Mouse (Mus musculus): ENCODE data around the gene Ppip5k2. TPM values are rescaled to one million over a fixed set of nuclear protein-coding genes. Genes with fewer than 3 reads are reported as not detected.
A peak's percentile ranks its signal among the peaks of the same experiment; 100 is the strongest.
"Not testable (repeated sequence)": the region's sequence is repeated elsewhere in the genome, so short reads cannot be mapped to it uniquely, and the experiment has no call there.

Gene Ppip5k2
- polyA plus RNA-seq, 1 experiment from 2014 or later: 57.4 TPM

- H3K27me3 ChIP-seq (replicated peaks; ENCODE audit: control insufficient read depth, insufficient read depth, low read length): no peaks in the 10 kb centered on the region
Measured at GRCm38 (mm10) chr1:97768089-97768488, 2.1 kb downstream of the Ppip5k2 start.

GRCm38 (mm10) chr1:97765712-97766111, 4.5 kb downstream of the Ppip5k2 start:
- H3K36me3 ChIP-seq (ENCODE audit: control insufficient read depth, insufficient read depth); H3K27ac ChIP-seq (ENCODE audit: low read length); H3K9ac ChIP-seq (replicated peaks; ENCODE audit: low read depth, low read length); H3K4me3 ChIP-seq (replicated peaks; ENCODE audit: low read length); ATAC-seq; H3K4me2 ChIP-seq (ENCODE audit: low read length); H3K27me3 ChIP-seq (replicated peaks; ENCODE audit: control insufficient read depth, insufficient read depth, low read length); H3K9me3 ChIP-seq (ENCODE audit: control insufficient read depth, low read length): not testable (repeated sequence)
- H3K4me1 ChIP-seq (replicated peaks; ENCODE audit: control insufficient read depth, insufficient read depth, low read length): peaks cover 17% of the 10 kb centered on the region
- 85% methylated on average over 4 of the region's 4 CpGs for WGBS

More at GRCm38 (mm10) chr1:97768089-97768488, 2.1 kb downstream of the Ppip5k2 start:
- Histone ChIP-seq H3K9me3 (ENCODE audit: control insufficient read depth, low read length) (no peaks in the 10 kb centered on the region), H3K4me3 (replicated peaks; ENCODE audit: low read length) (peak overlapping the region; percentile 97), H3K4me2 (ENCODE audit: low read length) (peak overlapping the region; percentile 82), H3K27ac (ENCODE audit: low read length) (no peak overlapping the region), H3K36me3 (ENCODE audit: control insufficient read depth, insufficient read depth) (no peaks in the 10 kb centered on the region), H3K9ac (replicated peaks; ENCODE audit: low read depth, low read length) (0 out of 2 replicates have a peak overlapping the region, but pooled peaks have one; percentile 9), H3K4me1 (replicated peaks; ENCODE audit: control insufficient read depth, insufficient read depth, low read length) (peaks cover 20% of the 10 kb centered on the region)
- ATAC-seq: no peak
- WGBS: 88% methylated on average over 2 of the region's 2 CpGs

- H3K36me3 ChIP-seq (ENCODE audit: control insufficient read depth, insufficient read depth): no peaks in the 10 kb centered on the region
- ATAC-seq: no peak
- H3K9me3 ChIP-seq (ENCODE audit: control insufficient read depth, low read length): no peaks in the 10 kb centered on the region
- H3K4me2 ChIP-seq (ENCODE audit: low read length): no peak overlapping the region
- no peak overlapping the region for H3K4me3 ChIP-seq (replicated peaks; ENCODE audit: low read length)
- WGBS: 68% methylated on average over 6 of the region's 6 CpGs
- H3K27ac ChIP-seq (ENCODE audit: low read length): no peak overlapping the region
- H3K27me3 ChIP-seq (replicated peaks; ENCODE audit: control insufficient read depth, insufficient read depth, low read length): no peaks in the 10 kb centered on the region
- no peaks in the 10 kb centered on the region for H3K4me1 ChIP-seq (replicated peaks; ENCODE audit: control insufficient read depth, insufficient read depth, low read length)
- no peak overlapping the region for H3K9ac ChIP-seq (replicated peaks; ENCODE audit: low read depth, low read length)
Measured at GRCm38 (mm10) chr1:97761477-97761876, 8.7 kb downstream of the Ppip5k2 start.

GRCm38 (mm10) chr1:97760598-97760997, 9.6 kb downstream of the Ppip5k2 start:
- Histone ChIP-seq H3K36me3 (ENCODE audit: control insufficient read depth, insufficient read depth) (peaks cover 2% of the 10 kb centered on the region; the same call in 1 of the 2 replicates), H3K9ac (replicated peaks; ENCODE audit: low read depth, low read length) (no peak overlapping the region), H3K27me3 (replicated peaks; ENCODE audit: control insufficient read depth, insufficient read depth, low read length) (no peaks in the 10 kb centered on the region), H3K4me1 (replicated peaks; ENCODE audit: control insufficient read depth, insufficient read depth, low read length) (no peaks in the 10 kb centered on the region), H3K4me2 (ENCODE audit: low read length) (no peak overlapping the region), H3K27ac (ENCODE audit: low read length) (no peak overlapping the region), H3K9me3 (ENCODE audit: control insufficient read depth, low read length) (no peaks in the 10 kb centered on the region), H3K4me3 (replicated peaks; ENCODE audit: low read length) (no peak overlapping the region)
- no peak for ATAC-seq
- WGBS: 89% methylated on average over 7 of the region's 7 CpGs

- ATAC-seq: no peak
- Histone ChIP-seq H3K27ac (ENCODE audit: low read length) (no peak overlapping the region), H3K4me2 (ENCODE audit: low read length) (no peak overlapping the region), H3K36me3 (ENCODE audit: control insufficient read depth, insufficient read depth) (peaks cover 3% of the 10 kb centered on the region; the same call in 1 of the 2 replicates), H3K27me3 (replicated peaks; ENCODE audit: control insufficient read depth, insufficient read depth, low read length) (no peaks in the 10 kb centered on the region), H3K4me3 (replicated peaks; ENCODE audit: low read length) (no peak overlapping the region), H3K4me1 (replicated peaks; ENCODE audit: control insufficient read depth, insufficient read depth, low read length) (no peaks in the 10 kb centered on the region), H3K9me3 (ENCODE audit: control insufficient read depth, low read length) (no peaks in the 10 kb centered on the region), H3K9ac (replicated peaks; ENCODE audit: low read depth, low read length) (no peak overlapping the region)
Measured at GRCm38 (mm10) chr1:97759841-97760240, 10.4 kb downstream of the Ppip5k2 start.

GRCm38 (mm10) chr1:97754392-97754791, 15.8 kb downstream of the Ppip5k2 start:
- Histone ChIP-seq H3K36me3 (ENCODE audit: control insufficient read depth, insufficient read depth) (peaks cover 15% of the 10 kb centered on the region), H3K9me3 (ENCODE audit: control insufficient read depth, low read length) (no peaks in the 10 kb centered on the region), H3K27ac (ENCODE audit: low read length) (no peak overlapping the region), H3K27me3 (replicated peaks; ENCODE audit: control insufficient read depth, insufficient read depth, low read length) (no peaks in the 10 kb centered on the region), H3K9ac (replicated peaks; ENCODE audit: low read depth, low read length) (no peak overlapping the region), H3K4me2 (ENCODE audit: low read length) (no peak overlapping the region), H3K4me1 (replicated peaks; ENCODE audit: control insufficient read depth, insufficient read depth, low read length) (no peaks in the 10 kb centered on the region), H3K4me3 (replicated peaks; ENCODE audit: low read length) (no peak overlapping the region)
- no peak for ATAC-seq
- WGBS: 80% methylated on average over 4 of the region's 4 CpGs

- Histone ChIP-seq H3K9ac (replicated peaks; ENCODE audit: low read depth, low read length) (no peak overlapping the region), H3K4me1 (replicated peaks; ENCODE audit: control insufficient read depth, insufficient read depth, low read length) (no peaks in the 10 kb centered on the region), H3K4me2 (ENCODE audit: low read length) (no peak overlapping the region), H3K36me3 (ENCODE audit: control insufficient read depth, insufficient read depth) (peaks cover 17% of the 10 kb centered on the region), H3K9me3 (ENCODE audit: control insufficient read depth, low read length) (no peaks in the 10 kb centered on the region), H3K27ac (ENCODE audit: low read length) (no peak overlapping the region), H3K27me3 (replicated peaks; ENCODE audit: control insufficient read depth, insufficient read depth, low read length) (no peaks in the 10 kb centered on the region), H3K4me3 (replicated peaks; ENCODE audit: low read length) (no peak overlapping the region)
- no peak for ATAC-seq
Measured at GRCm38 (mm10) chr1:97753216-97753615, 17.0 kb downstream of the Ppip5k2 start.

- Histone ChIP-seq H3K27me3 (replicated peaks; ENCODE audit: control insufficient read depth, insufficient read depth, low read length) (no peaks in the 10 kb centered on the region), H3K4me2 (ENCODE audit: low read length) (no peak overlapping the region), H3K36me3 (ENCODE audit: control insufficient read depth, insufficient read depth) (peaks cover 31% of the 10 kb centered on the region), H3K9me3 (ENCODE audit: control insufficient read depth, low read length) (no peaks in the 10 kb centered on the region), H3K9ac (replicated peaks; ENCODE audit: low read depth, low read length) (no peak overlapping the region), H3K27ac (ENCODE audit: low read length) (no peak overlapping the region), H3K4me3 (replicated peaks; ENCODE audit: low read length) (no peak overlapping the region), H3K4me1 (replicated peaks; ENCODE audit: control insufficient read depth, insufficient read depth, low read length) (no peaks in the 10 kb centered on the region)
- no peak for ATAC-seq
- 94% methylated on average over 3 of the region's 3 CpGs for WGBS
Measured at GRCm38 (mm10) chr1:97748163-97748562, 22.0 kb downstream of the Ppip5k2 start.

- no peak overlapping the region for H3K4me2 ChIP-seq (ENCODE audit: low read length)
- peaks cover 35% of the 10 kb centered on the region for H3K36me3 ChIP-seq (ENCODE audit: control insufficient read depth, insufficient read depth)
- no peaks in the 10 kb centered on the region for H3K27me3 ChIP-seq (replicated peaks; ENCODE audit: control insufficient read depth, insufficient read depth, low read length)
- no peak overlapping the region for H3K4me3 ChIP-seq (replicated peaks; ENCODE audit: low read length)
- H3K4me1 ChIP-seq (replicated peaks; ENCODE audit: control insufficient read depth, insufficient read depth, low read length): no peaks in the 10 kb centered on the region
- H3K27ac ChIP-seq (ENCODE audit: low read length): no peak overlapping the region
- ATAC-seq: no peak
- no peaks in the 10 kb centered on the region for H3K9me3 ChIP-seq (ENCODE audit: control insufficient read depth, low read length)
- no peak overlapping the region for H3K9ac ChIP-seq (replicated peaks; ENCODE audit: low read depth, low read length)
- 99% methylated on average over 7 of the region's 7 CpGs for WGBS
Measured at GRCm38 (mm10) chr1:97746261-97746660, 23.9 kb downstream of the Ppip5k2 start.

GRCm38 (mm10) chr1:97745712-97746111, 24.5 kb downstream of the Ppip5k2 start:
- H3K9me3 ChIP-seq (ENCODE audit: control insufficient read depth, low read length): no peaks in the 10 kb centered on the region
- H3K9ac ChIP-seq (replicated peaks; ENCODE audit: low read depth, low read length): no peak overlapping the region
- H3K27ac ChIP-seq (ENCODE audit: low read length): no peak overlapping the region
- H3K27me3 ChIP-seq (replicated peaks; ENCODE audit: control insufficient read depth, insufficient read depth, low read length): no peaks in the 10 kb centered on the region
- 94% methylated on average over 4 of the region's 4 CpGs for WGBS
- no peak for ATAC-seq
- no peak overlapping the region for H3K4me3 ChIP-seq (replicated peaks; ENCODE audit: low read length)
- H3K4me1 ChIP-seq (replicated peaks; ENCODE audit: control insufficient read depth, insufficient read depth, low read length): no peaks in the 10 kb centered on the region
- peaks cover 35% of the 10 kb centered on the region for H3K36me3 ChIP-seq (ENCODE audit: control insufficient read depth, insufficient read depth)
- H3K4me2 ChIP-seq (ENCODE audit: low read length): no peak overlapping the region
